Mouse (Mus musculus) heart, postnatal 4 days (tissue): Measurements from ENCODE around the gene Apol11a. TPM values are rescaled to one million over a fixed set of nuclear protein-coding genes. Genes with fewer than 3 reads are reported as not detected.
"Not testable (repeated sequence)": the region's sequence is repeated elsewhere in the genome, so short reads cannot be mapped to it uniquely, and the experiment has no call there.

Experiments used
- DNase-seq: peaks from one replicate; pipeline ENCODE4 v3.0.0; 2021
- total RNA-seq, 2 experiments: library from RNA; stranded (reverse); gene quantifications; 2 replicates each; pipeline ENCODE4 v1.2.3; 2021

Apol11a gene
- total RNA-seq = not detected

GRCm38 (mm10) chr15:77507966-77508365 is at the start of gene Apol11a:
Gene Apol11a (plus strand): TSS chr15:77508271.
- DNase-seq = not testable (repeated sequence)

GRCm38 (mm10) chr15:77474699-77475390 is 33.2 kb upstream of the Apol11a start:
- DNase-seq = not testable (repeated sequence)

GRCm38 (mm10) chr15:77476693-77477092 is 31.4 kb upstream of the Apol11a start, which contains the start of gene Apol10a:
Gene Apol10a (plus strand): TSS chr15:77477047.
- DNase-seq = not testable (repeated sequence)

- DNase-seq = no peak
Measured at GRCm38 (mm10) chr15:77482140-77482794, 25.8 kb upstream of the Apol11a start.

GRCm38 (mm10) chr15:77493181-77493580 is 14.9 kb upstream of the Apol11a start:
- not testable (repeated sequence) for DNase-seq

- DNase-seq = not testable (repeated sequence)
Measured at GRCm38 (mm10) chr15:77494694-77495093, 13.4 kb upstream of the Apol11a start.

GRCm38 (mm10) chr15:77520596-77520995 is 12.5 kb downstream of the Apol11a start:
- DNase-seq = not testable (repeated sequence)

GRCm38 (mm10) chr15:77523186-77523843 is 15.2 kb downstream of the Apol11a start:
- DNase-seq = peak; percentile 82

- DNase-seq = no peak
Measured at GRCm38 (mm10) chr15:77533216-77533615, 25.1 kb downstream of the Apol11a start, which contains the start of gene Apol7c. Gene Apol7c (minus strand): TSS chr15:77533316.

GRCm38 (mm10) chr15:77539221-77539620 is 31.1 kb downstream of the Apol11a start:
- DNase-seq = not testable (repeated sequence)

- DNase-seq = no peak
Measured at GRCm38 (mm10) chr15:77561792-77562191, 53.7 kb downstream of the Apol11a start, which contains the start of gene 1700025B11Rik. Gene 1700025B11Rik (minus strand): TSS chr15:77561892.

- DNase-seq = no peak
Measured at GRCm38 (mm10) chr15:77563219-77563618, 55.1 kb downstream of the Apol11a start.

Other genes with a start within 250 kb of the Apol11a start
- gene Rbfox2, start 201.3 kb upstream of the Apol11a start, total RNA-seq = 100 to 1,000 TPM; 175 to 186 TPM
- under 1 TPM in 1 of 2 experiments, not detected in 1; 0.12 TPM for gene Apol7a, start 109.2 kb upstream of the Apol11a start, total RNA-seq
- under 1 TPM; 0.21 to 0.23 TPM for gene Apol9a, start 97.1 kb upstream of the Apol11a start, total RNA-seq
- not detected for gene Apol7b, start 60.8 kb upstream of the Apol11a start, total RNA-seq
- gene Apol10a, start 31.2 kb upstream of the Apol11a start, total RNA-seq = not detected
- not detected for gene Apol7c, start 25.0 kb downstream of the Apol11a start, total RNA-seq
- gene 1700025B11Rik, start 53.6 kb downstream of the Apol11a start, total RNA-seq = not detected
- not detected for gene Apol10b, start 87.9 kb downstream of the Apol11a start, total RNA-seq
- not detected for gene Gm36245, start 91.0 kb downstream of the Apol11a start, total RNA-seq
- under 1 TPM; 0.29 to 0.41 TPM for gene Apol11b, start 135.0 kb downstream of the Apol11a start, total RNA-seq
- gene Apol7e, start 190.6 kb downstream of the Apol11a start, total RNA-seq = under 1 TPM in 1 of 2 experiments, not detected in 1; 0.12 TPM
- gene Apol9b, start 220.8 kb downstream of the Apol11a start, total RNA-seq = under 1 TPM in 1 of 2 experiments, not detected in 1; 0.41 TPM
- under 1 TPM; 0.17 to 0.38 TPM for gene Apol8, start 248.7 kb downstream of the Apol11a start, total RNA-seq